Mouse (Mus musculus): ENCODE data around the gene Pwwp2b. TPM values are rescaled to one million over a fixed set of nuclear protein-coding genes. Genes with fewer than 3 reads are reported as not detected.

Pwwp2b gene
- polyA plus RNA-seq, 1 experiment from 2014 or later: 7.0 TPM

GRCm38 (mm10) chr7:139265634-139266033, 17.4 kb downstream of the Pwwp2b start:
- Histone ChIP-seq H3K36me3 (ENCODE audit: control insufficient read depth, insufficient read depth) (peaks cover 6% of the 10 kb centered on the region; the same call in 1 of the 2 replicates), H3K4me2 (ENCODE audit: low read depth, low read length) (no peak overlapping the region), H3K9ac (ENCODE audit: low read length) (no peak overlapping the region), H3K4me3 (ENCODE audit: low read length) (no peak overlapping the region), H3K9me3 (replicated peaks; ENCODE audit: control insufficient read depth, low read length) (peaks cover 7% of the 10 kb centered on the region), H3K4me1 (ENCODE audit: control insufficient read depth, insufficient read depth, low read length) (peaks cover 38% of the 10 kb centered on the region), H3K27ac (ENCODE audit: low read length) (peak overlapping the region; percentile 37), H3K27me3 (ENCODE audit: control insufficient read depth, insufficient read depth, low read length) (no peaks in the 10 kb centered on the region)
- WGBS: 33% methylated on average over 6 of the region's 6 CpGs
- ATAC-seq (replicated peaks; ENCODE audit: extremely low read depth, insufficient read depth, low FRiP score): no peak

GRCm38 (mm10) chr7:139266431-139266830, 18.1 kb downstream of the Pwwp2b start:
- H3K9ac ChIP-seq (ENCODE audit: low read length): peak overlapping the region; percentile 44; the same call in 1 of the 2 replicates
- H3K27me3 ChIP-seq (ENCODE audit: control insufficient read depth, insufficient read depth, low read length): no peaks in the 10 kb centered on the region
- H3K9me3 ChIP-seq (replicated peaks; ENCODE audit: control insufficient read depth, low read length): peaks cover under 1% of the 10 kb centered on the region; the same call in 1 of the 2 replicates
- 48% methylated on average over 6 of the region's 6 CpGs for WGBS
- H3K4me3 ChIP-seq (ENCODE audit: low read length): no peak overlapping the region
- H3K4me1 ChIP-seq (ENCODE audit: control insufficient read depth, insufficient read depth, low read length): peaks cover 39% of the 10 kb centered on the region
- H3K27ac ChIP-seq (ENCODE audit: low read length): peak overlapping the region; percentile 37
- H3K36me3 ChIP-seq (ENCODE audit: control insufficient read depth, insufficient read depth): no peaks in the 10 kb centered on the region
- H3K4me2 ChIP-seq (ENCODE audit: low read depth, low read length): no peak overlapping the region
- ATAC-seq (replicated peaks; ENCODE audit: extremely low read depth, insufficient read depth, low FRiP score): no peak

- Histone ChIP-seq H3K36me3 (ENCODE audit: control insufficient read depth, insufficient read depth) (no peaks in the 10 kb centered on the region), H3K4me3 (ENCODE audit: low read length) (no peak overlapping the region), H3K9ac (ENCODE audit: low read length) (peak overlapping the region; percentile 10; the same call in 1 of the 2 replicates), H3K4me2 (ENCODE audit: low read depth, low read length) (no peak overlapping the region), H3K27ac (ENCODE audit: low read length) (peak overlapping the region; percentile 37), H3K4me1 (ENCODE audit: control insufficient read depth, insufficient read depth, low read length) (peaks cover 44% of the 10 kb centered on the region), H3K9me3 (replicated peaks; ENCODE audit: control insufficient read depth, low read length) (no peaks in the 10 kb centered on the region), H3K27me3 (ENCODE audit: control insufficient read depth, insufficient read depth, low read length) (no peaks in the 10 kb centered on the region)
- no peak for ATAC-seq (replicated peaks; ENCODE audit: extremely low read depth, insufficient read depth, low FRiP score)
- WGBS: 49% methylated on average over 8 of the region's 8 CpGs
Measured at GRCm38 (mm10) chr7:139266886-139267870, 18.9 kb downstream of the Pwwp2b start.

- 83% methylated on average over 1 of the region's 1 CpGs for WGBS
- no peak overlapping the region for H3K9ac ChIP-seq (ENCODE audit: low read length)
- peaks cover 49% of the 10 kb centered on the region for H3K4me1 ChIP-seq (ENCODE audit: control insufficient read depth, insufficient read depth, low read length)
Measured at GRCm38 (mm10) chr7:139270738-139271137, 22.5 kb downstream of the Pwwp2b start.

GRCm38 (mm10) chr7:139271871-139272270, 23.6 kb downstream of the Pwwp2b start:
- Histone ChIP-seq H3K27me3 (ENCODE audit: control insufficient read depth, insufficient read depth, low read length) (no peaks in the 10 kb centered on the region), H3K4me1 (ENCODE audit: control insufficient read depth, insufficient read depth, low read length) (peaks cover 40% of the 10 kb centered on the region)
- WGBS: 34% methylated on average over 5 of the region's 5 CpGs

More at GRCm38 (mm10) chr7:139270738-139271137, 22.5 kb downstream of the Pwwp2b start:
- Histone ChIP-seq H3K4me2 (ENCODE audit: low read depth, low read length) (no peak overlapping the region), H3K4me3 (ENCODE audit: low read length) (no peak overlapping the region), H3K36me3 (ENCODE audit: control insufficient read depth, insufficient read depth) (no peaks in the 10 kb centered on the region), H3K9me3 (replicated peaks; ENCODE audit: control insufficient read depth, low read length) (no peaks in the 10 kb centered on the region), H3K27me3 (ENCODE audit: control insufficient read depth, insufficient read depth, low read length) (no peaks in the 10 kb centered on the region), H3K27ac (ENCODE audit: low read length) (no peak overlapping the region)
- no peak for ATAC-seq (replicated peaks; ENCODE audit: extremely low read depth, insufficient read depth, low FRiP score)

GRCm38 (mm10) chr7:139272639-139273396, 24.5 kb downstream of the Pwwp2b start:
- Histone ChIP-seq H3K36me3 (ENCODE audit: control insufficient read depth, insufficient read depth) (no peaks in the 10 kb centered on the region), H3K9me3 (replicated peaks; ENCODE audit: control insufficient read depth, low read length) (no peaks in the 10 kb centered on the region), H3K27ac (ENCODE audit: low read length) (peak overlapping the region; percentile 85), H3K4me1 (ENCODE audit: control insufficient read depth, insufficient read depth, low read length) (peaks cover 32% of the 10 kb centered on the region), H3K27me3 (ENCODE audit: control insufficient read depth, insufficient read depth, low read length) (no peaks in the 10 kb centered on the region), H3K9ac (ENCODE audit: low read length) (peak overlapping the region; percentile 18; the same call in 1 of the 2 replicates), H3K4me2 (ENCODE audit: low read depth, low read length) (no peak overlapping the region), H3K4me3 (ENCODE audit: low read length) (no peak overlapping the region)
- WGBS: 0% methylated on average over 1 of the region's 1 CpGs
- ATAC-seq (replicated peaks; ENCODE audit: extremely low read depth, insufficient read depth, low FRiP score): peak; percentile 56

More at GRCm38 (mm10) chr7:139271871-139272270, 23.6 kb downstream of the Pwwp2b start:
- ATAC-seq (replicated peaks; ENCODE audit: extremely low read depth, insufficient read depth, low FRiP score): no peak
- H3K4me3 ChIP-seq (ENCODE audit: low read length): no peak overlapping the region
- no peaks in the 10 kb centered on the region for H3K36me3 ChIP-seq (ENCODE audit: control insufficient read depth, insufficient read depth)
- H3K27ac ChIP-seq (ENCODE audit: low read length): no peak overlapping the region; the same call in 1 of the 2 replicates
- no peak overlapping the region for H3K9ac ChIP-seq (ENCODE audit: low read length)
- H3K9me3 ChIP-seq (replicated peaks; ENCODE audit: control insufficient read depth, low read length): no peaks in the 10 kb centered on the region
- no peak overlapping the region for H3K4me2 ChIP-seq (ENCODE audit: low read depth, low read length)

GRCm38 (mm10) chr7:139273397-139273719, 25.1 kb downstream of the Pwwp2b start:
- Histone ChIP-seq H3K4me3 (ENCODE audit: low read length) (no peak overlapping the region), H3K9me3 (replicated peaks; ENCODE audit: control insufficient read depth, low read length) (no peaks in the 10 kb centered on the region), H3K4me1 (ENCODE audit: control insufficient read depth, insufficient read depth, low read length) (peaks cover 32% of the 10 kb centered on the region), H3K27ac (ENCODE audit: low read length) (peak overlapping the region; percentile 85), H3K4me2 (ENCODE audit: low read depth, low read length) (peak overlapping the region; percentile 34; the same call in 1 of the 2 replicates), H3K36me3 (ENCODE audit: control insufficient read depth, insufficient read depth) (no peaks in the 10 kb centered on the region), H3K27me3 (ENCODE audit: control insufficient read depth, insufficient read depth, low read length) (no peaks in the 10 kb centered on the region), H3K9ac (ENCODE audit: low read length) (peak overlapping the region; percentile 49)
- ATAC-seq (replicated peaks; ENCODE audit: extremely low read depth, insufficient read depth, low FRiP score): peak; percentile 88
- WGBS: 4% methylated on average over 2 of the region's 2 CpGs

- Histone ChIP-seq H3K4me1 (ENCODE audit: control insufficient read depth, insufficient read depth, low read length) (peaks cover 32% of the 10 kb centered on the region), H3K4me2 (ENCODE audit: low read depth, low read length) (no peak overlapping the region), H3K27me3 (ENCODE audit: control insufficient read depth, insufficient read depth, low read length) (no peaks in the 10 kb centered on the region), H3K9me3 (replicated peaks; ENCODE audit: control insufficient read depth, low read length) (no peaks in the 10 kb centered on the region), H3K36me3 (ENCODE audit: control insufficient read depth, insufficient read depth) (no peaks in the 10 kb centered on the region), H3K27ac (ENCODE audit: low read length) (0 out of 2 replicates have a peak overlapping the region, but pooled peaks have one; percentile 16), H3K9ac (ENCODE audit: low read length) (no peak overlapping the region), H3K4me3 (ENCODE audit: low read length) (no peak overlapping the region)
- 51% methylated on average over 10 of the region's 10 CpGs for WGBS
- no peak for ATAC-seq (replicated peaks; ENCODE audit: extremely low read depth, insufficient read depth, low FRiP score)
Measured at GRCm38 (mm10) chr7:139275586-139275985, 27.3 kb downstream of the Pwwp2b start.

Data from heart, embryonic 16.5 days (tissue).